Mouse (Mus musculus) cerebellum, adult 18-20 months (tissue): ENCODE data around the gene Fzd9.
A peak's percentile ranks its signal among the peaks of the same experiment; 100 is the strongest.

Experiments
- DNase-seq, 2 experiments: peaks; one replicate each; pipeline ENCODE4 v3.0.0; 2021

Fzd9 gene

GRCm38 (mm10) chr5:135251079-135251454, at the start of gene Fzd9:
Fzd9 (minus strand) TSS chr5:135251230.
- peak; percentile 44 to 70 for DNase-seq

- no peak for DNase-seq
Measured at GRCm38 (mm10) chr5:135292001-135292400, 41.0 kb upstream of the Fzd9 start.

GRCm38 (mm10) chr5:135291193-135291592, 40.2 kb upstream of the Fzd9 start:
- no peak for DNase-seq

- no peak for DNase-seq
Measured at GRCm38 (mm10) chr5:135290703-135291102, 39.7 kb upstream of the Fzd9 start.

GRCm38 (mm10) chr5:135286926-135287325, 35.9 kb upstream of the Fzd9 start:
- DNase-seq, result no peak

GRCm38 (mm10) chr5:135286185-135286584, 35.2 kb upstream of the Fzd9 start:
- peak; percentile 59 to 73 for DNase-seq

- DNase-seq, result no peak
Measured at GRCm38 (mm10) chr5:135285211-135285610, 34.2 kb upstream of the Fzd9 start.

GRCm38 (mm10) chr5:135280226-135280625, 29.2 kb upstream of the Fzd9 start:
- DNase-seq, result no peak

- no peak for DNase-seq
Measured at GRCm38 (mm10) chr5:135276597-135276996, 25.6 kb upstream of the Fzd9 start.

- no peak for DNase-seq
Measured at GRCm38 (mm10) chr5:135274663-135275396, 23.8 kb upstream of the Fzd9 start.

GRCm38 (mm10) chr5:135271563-135272165, 20.6 kb upstream of the Fzd9 start:
- peak; percentile 42 to 52 for DNase-seq

- no peak for DNase-seq
Measured at GRCm38 (mm10) chr5:135270361-135270760, 19.3 kb upstream of the Fzd9 start.

GRCm38 (mm10) chr5:135269451-135269850, 18.4 kb upstream of the Fzd9 start:
- DNase-seq, result no peak

- DNase-seq, result no peak
Measured at GRCm38 (mm10) chr5:135264548-135264947, 13.5 kb upstream of the Fzd9 start.

- no peak for DNase-seq
Measured at GRCm38 (mm10) chr5:135263866-135264503, 13.0 kb upstream of the Fzd9 start.

- no peak for DNase-seq
Measured at GRCm38 (mm10) chr5:135258280-135259150, 7.5 kb upstream of the Fzd9 start.

- DNase-seq, result no peak
Measured at GRCm38 (mm10) chr5:135257559-135257958, 6.5 kb upstream of the Fzd9 start.

- DNase-seq, result no peak
Measured at GRCm38 (mm10) chr5:135256166-135256565, 5.1 kb upstream of the Fzd9 start.

GRCm38 (mm10) chr5:135253741-135254401, 2.8 kb upstream of the Fzd9 start:
- no peak for DNase-seq

- DNase-seq, result no peak
Measured at GRCm38 (mm10) chr5:135250186-135251078, 598 bp downstream of the Fzd9 start.

GRCm38 (mm10) chr5:135248956-135249676, 1.9 kb downstream of the Fzd9 start:
- no peak for DNase-seq
